Mouse (Mus musculus): ENCODE results near the gene Lsamp. TPM values are rescaled to one million over a fixed set of nuclear protein-coding genes. Genes with fewer than 3 reads are reported as not detected.

The Lsamp gene
- total RNA-seq, 1 experiment: not detected

GRCm38 (mm10) chr16:40827191-40827590, 843.0 kb downstream of the Lsamp start:
- in situ Hi-C loops (cut with MboI; ENCODE audit: low sequenced_read_pairs in 2 of 2, unreplicated experiment in 2 of 2): no loop called here
- H3K9ac ChIP-seq (ENCODE audit: insufficient read depth, low read depth, low read length, poor library complexity, severe bottlenecking): no peak overlapping the region

GRCm38 (mm10) chr16:40831536-40831935, 847.4 kb downstream of the Lsamp start:
- Histone ChIP-seq H3K36me3 (ENCODE audit: control insufficient read depth, insufficient read depth, low read length, poor library complexity, severe bottlenecking) (no peaks in the 10 kb centered on the region), H3K9ac (ENCODE audit: insufficient read depth, low read depth, low read length, poor library complexity, severe bottlenecking) (no peak overlapping the region), H3K4me3 (ENCODE audit: insufficient read depth in 1 of 2, low read depth in 1 of 2, low read length in 2 of 2, poor library complexity in 1 of 2, severe bottlenecking in 1 of 2) (no peak overlapping the region), H3K9me3 (ENCODE audit: control insufficient read depth, insufficient read depth, low read depth, low read length) (no peaks in the 10 kb centered on the region), H3K4me1 (ENCODE audit: control insufficient read depth in 2 of 2, insufficient read depth in 2 of 2, low read length in 2 of 2, poor library complexity in 1 of 2) (no peaks in the 10 kb centered on the region), H3K27ac (ENCODE audit: insufficient read depth, low read depth, low read length, poor library complexity, severe bottlenecking) (no peak overlapping the region)
- TF ChIP-seq ZC3H11A (IDR thresholded peaks at IDR 0.05; ENCODE audit: borderline replicate concordance, low read depth, low read length) (no peak), HCFC1 (IDR thresholded peaks at IDR 0.05; ENCODE audit: borderline replicate concordance, insufficient read depth, low read length) (no peak), MAFK (IDR thresholded peaks at IDR 0.05; ENCODE audit: insufficient read depth, low read depth, low read length) (no peak)
- in situ Hi-C loops (cut with MboI; ENCODE audit: low sequenced_read_pairs in 2 of 2, unreplicated experiment in 2 of 2): no loop called here
- DNase-seq (ENCODE audit: low read depth, low spot score): no peak

More at GRCm38 (mm10) chr16:40827191-40827590, 843.0 kb downstream of the Lsamp start:
- no peak overlapping the region for H3K4me3 ChIP-seq (ENCODE audit: insufficient read depth in 1 of 2, low read depth in 1 of 2, low read length in 2 of 2, poor library complexity in 1 of 2, severe bottlenecking in 1 of 2)
- no peak for TF ChIP-seq ZNF384 (IDR thresholded peaks at IDR 0.05; ENCODE audit: low read depth, low read length)
- TF ChIP-seq MAFK (IDR thresholded peaks at IDR 0.05; ENCODE audit: insufficient read depth, low read depth, low read length): no peak
- TF ChIP-seq ZC3H11A (IDR thresholded peaks at IDR 0.05; ENCODE audit: borderline replicate concordance, low read depth, low read length): no peak
- TF ChIP-seq CHD2 (IDR thresholded peaks at IDR 0.05; ENCODE audit: low read depth, low read length): no peak
- no peak for TF ChIP-seq HCFC1 (IDR thresholded peaks at IDR 0.05; ENCODE audit: borderline replicate concordance, insufficient read depth, low read length)
- H3K36me3 ChIP-seq (ENCODE audit: control insufficient read depth, insufficient read depth, low read length, poor library complexity, severe bottlenecking): no peaks in the 10 kb centered on the region
- H3K4me1 ChIP-seq (ENCODE audit: control insufficient read depth in 2 of 2, insufficient read depth in 2 of 2, low read length in 2 of 2, poor library complexity in 1 of 2): no peaks in the 10 kb centered on the region
- no peaks in the 10 kb centered on the region for H3K9me3 ChIP-seq (ENCODE audit: control insufficient read depth, insufficient read depth, low read depth, low read length)
- no peak for DNase-seq (ENCODE audit: low read depth, low spot score)
- no peak overlapping the region for H3K27ac ChIP-seq (ENCODE audit: insufficient read depth, low read depth, low read length, poor library complexity, severe bottlenecking)

- H3K4me1 ChIP-seq (ENCODE audit: control insufficient read depth in 2 of 2, insufficient read depth in 2 of 2, low read length in 2 of 2, poor library complexity in 1 of 2): no peaks in the 10 kb centered on the region
- no peaks in the 10 kb centered on the region for H3K9me3 ChIP-seq (ENCODE audit: control insufficient read depth, insufficient read depth, low read depth, low read length)
- no peak overlapping the region for H3K27ac ChIP-seq (ENCODE audit: insufficient read depth, low read depth, low read length, poor library complexity, severe bottlenecking)
- H3K4me3 ChIP-seq (ENCODE audit: insufficient read depth in 1 of 2, low read depth in 1 of 2, low read length in 2 of 2, poor library complexity in 1 of 2, severe bottlenecking in 1 of 2): no peak overlapping the region
- in situ Hi-C loops (cut with MboI; ENCODE audit: low sequenced_read_pairs in 2 of 2, unreplicated experiment in 2 of 2): no loop called here
- no peak for DNase-seq (ENCODE audit: low read depth, low spot score)
- H3K36me3 ChIP-seq (ENCODE audit: control insufficient read depth, insufficient read depth, low read length, poor library complexity, severe bottlenecking): no peaks in the 10 kb centered on the region
- no peak overlapping the region for H3K9ac ChIP-seq (ENCODE audit: insufficient read depth, low read depth, low read length, poor library complexity, severe bottlenecking)
- TF ChIP-seq MAFK (IDR thresholded peaks at IDR 0.05; ENCODE audit: insufficient read depth, low read depth, low read length): no peak
- no peak for TF ChIP-seq CHD2 (IDR thresholded peaks at IDR 0.05; ENCODE audit: low read depth, low read length)
- no peak for TF ChIP-seq ZC3H11A (IDR thresholded peaks at IDR 0.05; ENCODE audit: borderline replicate concordance, low read depth, low read length)
- TF ChIP-seq HCFC1 (IDR thresholded peaks at IDR 0.05; ENCODE audit: borderline replicate concordance, insufficient read depth, low read length): no peak
- TF ChIP-seq ZNF384 (IDR thresholded peaks at IDR 0.05; ENCODE audit: low read depth, low read length): no peak
Observed at GRCm38 (mm10) chr16:40841765-40842164, 857.6 kb downstream of the Lsamp start.

- TF ChIP-seq CHD2 (IDR thresholded peaks at IDR 0.05; ENCODE audit: low read depth, low read length) (no peak), MAFK (IDR thresholded peaks at IDR 0.05; ENCODE audit: insufficient read depth, low read depth, low read length) (no peak), ZC3H11A (IDR thresholded peaks at IDR 0.05; ENCODE audit: borderline replicate concordance, low read depth, low read length) (no peak), HCFC1 (IDR thresholded peaks at IDR 0.05; ENCODE audit: borderline replicate concordance, insufficient read depth, low read length) (no peak)
- H3K36me3 ChIP-seq (ENCODE audit: control insufficient read depth, insufficient read depth, low read length, poor library complexity, severe bottlenecking): no peaks in the 10 kb centered on the region
- in situ Hi-C loops (cut with MboI; ENCODE audit: low sequenced_read_pairs in 2 of 2, unreplicated experiment in 2 of 2): no loop called here
- H3K9me3 ChIP-seq (ENCODE audit: control insufficient read depth, insufficient read depth, low read depth, low read length): no peaks in the 10 kb centered on the region
- no peak overlapping the region for H3K27ac ChIP-seq (ENCODE audit: insufficient read depth, low read depth, low read length, poor library complexity, severe bottlenecking)
- no peak overlapping the region for H3K4me3 ChIP-seq (ENCODE audit: insufficient read depth in 1 of 2, low read depth in 1 of 2, low read length in 2 of 2, poor library complexity in 1 of 2, severe bottlenecking in 1 of 2)
- H3K9ac ChIP-seq (ENCODE audit: insufficient read depth, low read depth, low read length, poor library complexity, severe bottlenecking): no peak overlapping the region
- H3K4me1 ChIP-seq (ENCODE audit: control insufficient read depth in 2 of 2, insufficient read depth in 2 of 2, low read length in 2 of 2, poor library complexity in 1 of 2): no peaks in the 10 kb centered on the region
- DNase-seq (ENCODE audit: low read depth, low spot score): no peak
Observed at GRCm38 (mm10) chr16:40866733-40867132, 882.6 kb downstream of the Lsamp start.

GRCm38 (mm10) chr16:40878301-40878700, 894.1 kb downstream of the Lsamp start:
- DNase-seq (ENCODE audit: low read depth, low spot score): no peak
- Histone ChIP-seq H3K4me3 (ENCODE audit: insufficient read depth in 1 of 2, low read depth in 1 of 2, low read length in 2 of 2, poor library complexity in 1 of 2, severe bottlenecking in 1 of 2) (no peak overlapping the region), H3K9me3 (ENCODE audit: control insufficient read depth, insufficient read depth, low read depth, low read length) (no peaks in the 10 kb centered on the region), H3K4me1 (ENCODE audit: control insufficient read depth in 2 of 2, insufficient read depth in 2 of 2, low read length in 2 of 2, poor library complexity in 1 of 2) (no peaks in the 10 kb centered on the region), H3K9ac (ENCODE audit: insufficient read depth, low read depth, low read length, poor library complexity, severe bottlenecking) (no peak overlapping the region), H3K27ac (ENCODE audit: insufficient read depth, low read depth, low read length, poor library complexity, severe bottlenecking) (no peak overlapping the region), H3K36me3 (ENCODE audit: control insufficient read depth, insufficient read depth, low read length, poor library complexity, severe bottlenecking) (no peaks in the 10 kb centered on the region)
- in situ Hi-C loops (cut with MboI; ENCODE audit: low sequenced_read_pairs in 2 of 2, unreplicated experiment in 2 of 2): no loop called here
- TF ChIP-seq MAFK (IDR thresholded peaks at IDR 0.05; ENCODE audit: insufficient read depth, low read depth, low read length): no peak
- TF ChIP-seq ZNF384 (IDR thresholded peaks at IDR 0.05; ENCODE audit: low read depth, low read length): no peak
- no peak for TF ChIP-seq ZC3H11A (IDR thresholded peaks at IDR 0.05; ENCODE audit: borderline replicate concordance, low read depth, low read length)
- TF ChIP-seq CHD2 (IDR thresholded peaks at IDR 0.05; ENCODE audit: low read depth, low read length): no peak
- no peak for TF ChIP-seq HCFC1 (IDR thresholded peaks at IDR 0.05; ENCODE audit: borderline replicate concordance, insufficient read depth, low read length)
